Mouse (Mus musculus) limb, embryonic 13.5 days (tissue): Measurements from ENCODE around the gene Qprt. TPM values are rescaled to one million over a fixed set of nuclear protein-coding genes. Genes with fewer than 3 reads are reported as not detected.

Experiments
- ATAC-seq: fragments of 200-750 bp; cut with Nextera tagmentation; 2 replicates; pipeline ENCODE4 v1.8.0; 2017; ENCODE audit warnings: low read depth, moderate number of reproducible peaks, moderate TSS enrichment; ENCODE audit not compliant: low FRiP score
- H3K27ac ChIP-seq: fragments of 300-500 bp; sonication (generic); 2 replicates; pipeline ENCODE4 v1.5.1; 2015; ENCODE audit warnings: inconsistent platforms, mild to moderate bottlenecking, moderate library complexity
- H3K27me3 ChIP-seq: fragments of 300-500 bp; sonication (generic); 2 replicates; pipeline ENCODE4 v1.6.1; 2015; ENCODE audit warnings: mild to moderate bottlenecking, inconsistent platforms
- H3K36me3 ChIP-seq: fragments of 300-500 bp; sonication (generic); 2 replicates; pipeline ENCODE4 v1.6.1; 2015; ENCODE audit warnings: inconsistent platforms, mild to moderate bottlenecking, moderate library complexity
- H3K4me1 ChIP-seq: fragments of 300-500 bp; sonication (generic); 2 replicates; pipeline ENCODE4 v1.6.1; 2015; ENCODE audit warnings: inconsistent platforms
- H3K4me2 ChIP-seq: fragments of 300-500 bp; sonication (generic); replicated peaks from 2 replicates; pipeline ENCODE4 v1.6.1; 2015; ENCODE audit warnings: inconsistent platforms, mild to moderate bottlenecking, moderate library complexity
- H3K4me3 ChIP-seq: fragments of 300-500 bp; sonication (generic); 2 replicates; pipeline ENCODE4 v1.5.1; 2015; ENCODE audit warnings: moderate library complexity, mild to moderate bottlenecking, inconsistent platforms
- H3K9ac ChIP-seq: fragments of 300-500 bp; sonication (generic); 2 replicates; pipeline ENCODE4 v1.6.1; 2015; ENCODE audit warnings: mild to moderate bottlenecking, inconsistent platforms
- H3K9me3 ChIP-seq: fragments of 300-500 bp; sonication (generic); 2 replicates; pipeline ENCODE4 v1.6.1; 2016; ENCODE audit warnings: inconsistent platforms
- WGBS: fragments of 180-500 bp; shearing (Covaris S2); methylation state at CpG from one replicate; pipeline ENCODE4 v1.1.7; 2015; 5-methylcytosine and 5-hydroxymethylcytosine counted together
- polyA plus RNA-seq: library from polyadenylated mRNA; unstranded; fragments of >200 nt; fragmentation: Nextera tagmentation; extraction: Ambion mirVana; gene quantifications from 2 replicates; pipeline ENCODE4 v1.2.1, GENCODE M21; 2015

The Qprt gene
- polyA plus RNA-seq, 1 experiment from 2014 or later = 3.1 TPM

DNA sequence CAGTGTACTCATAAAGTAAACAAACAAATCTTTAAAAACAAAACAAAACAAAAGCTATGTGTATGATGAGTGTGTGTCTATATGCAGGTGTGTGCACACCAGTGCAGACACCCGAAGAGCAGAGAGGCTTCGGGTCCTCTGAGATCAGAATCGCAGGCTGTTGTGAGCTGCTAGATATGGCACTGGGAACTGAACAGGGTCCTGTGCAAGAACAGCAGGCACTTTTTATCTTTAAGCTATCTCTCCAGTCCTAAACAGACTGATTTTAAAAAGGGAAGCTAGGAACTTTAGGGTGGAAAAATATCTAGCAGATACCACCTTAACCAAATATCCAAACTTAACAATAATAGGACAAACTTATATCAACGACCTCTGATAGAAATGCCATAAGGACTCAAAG lies 20.6 kb upstream of the Qprt start:
- Histone ChIP-seq H3K4me2 (no peak overlapping the region), H3K36me3 (no peaks in the 10 kb centered on the region), H3K27ac (no peak overlapping the region), H3K27me3 (no peaks in the 10 kb centered on the region), H3K9me3 (no peaks in the 10 kb centered on the region), H3K9ac (no peak overlapping the region), H3K4me3 (no peak overlapping the region), H3K4me1 (no peaks in the 10 kb centered on the region)
- WGBS = 87% methylated on average over 4 of the region's 4 CpGs
- no peak for ATAC-seq

DNA sequence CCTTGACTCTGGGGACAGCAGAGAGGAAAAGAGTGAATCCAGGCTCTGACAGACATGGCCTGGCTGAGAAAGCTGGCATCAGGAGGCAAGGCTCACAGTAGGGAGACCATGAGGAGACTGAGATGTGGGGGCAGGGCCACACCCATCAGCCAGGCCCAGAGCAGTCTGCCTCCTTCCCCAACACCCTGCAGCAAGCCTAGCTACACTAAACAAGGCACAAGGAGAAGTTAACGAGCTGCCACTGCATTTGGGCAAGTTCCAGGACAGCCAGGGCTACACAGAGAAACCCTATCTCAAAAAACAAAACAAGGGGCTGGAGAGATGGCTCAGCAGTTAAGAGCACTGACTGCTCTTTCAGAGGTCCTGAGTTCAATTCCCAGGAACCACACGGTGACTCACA lies 20.2 kb upstream of the Qprt start:
- H3K4me1 ChIP-seq = no peaks in the 10 kb centered on the region
- no peak overlapping the region for H3K4me3 ChIP-seq
- H3K9ac ChIP-seq = no peak overlapping the region
- no peak overlapping the region for H3K27ac ChIP-seq
- no peak overlapping the region for H3K4me2 ChIP-seq
- no peaks in the 10 kb centered on the region for H3K36me3 ChIP-seq
- H3K9me3 ChIP-seq = no peaks in the 10 kb centered on the region
- 42% methylated on average over 2 of the region's 2 CpGs for WGBS
- no peak for ATAC-seq
- H3K27me3 ChIP-seq = no peaks in the 10 kb centered on the region

DNA sequence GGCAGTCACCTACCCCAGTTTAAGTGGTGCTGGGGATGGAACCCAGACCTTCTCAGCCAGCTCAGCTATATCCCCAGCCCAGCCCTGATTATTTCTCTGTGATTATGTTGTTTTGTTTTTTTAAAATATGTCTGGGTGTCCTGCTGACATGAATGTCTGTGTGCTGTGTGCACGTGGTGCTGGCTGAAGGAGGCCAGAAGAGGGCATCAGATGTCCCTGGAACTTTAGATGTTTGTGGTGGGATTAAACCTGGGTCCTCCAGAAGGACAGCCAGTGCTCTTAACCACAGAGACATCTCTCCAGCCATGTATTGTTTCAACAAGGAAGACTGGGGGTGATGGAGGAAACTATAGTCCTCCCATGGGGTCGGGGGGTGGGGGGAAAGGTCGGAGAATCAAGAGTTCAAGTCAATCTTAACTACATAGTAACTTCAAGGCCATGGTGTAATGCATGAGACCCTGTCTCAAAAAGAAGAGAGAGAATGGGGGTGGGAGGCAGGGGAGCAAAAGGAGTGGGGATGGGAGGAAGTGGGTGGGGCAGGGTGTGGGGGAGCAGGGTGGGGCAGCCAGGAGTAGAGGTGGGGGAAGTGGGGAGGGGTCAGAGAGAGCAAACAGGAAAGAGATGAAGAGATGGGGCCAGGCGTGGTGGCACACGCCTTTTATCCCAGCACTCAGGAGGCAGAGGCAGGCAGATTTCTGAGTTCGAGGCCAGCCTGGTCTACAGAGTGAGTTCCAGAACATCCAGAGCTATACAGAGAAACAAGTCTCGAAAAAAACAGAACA lies 18.8 kb upstream of the Qprt start:
- no peak overlapping the region for H3K4me2 ChIP-seq
- ATAC-seq = no peak
- no peak overlapping the region for H3K9ac ChIP-seq
- WGBS = 65% methylated on average over 7 of the region's 7 CpGs
- H3K4me1 ChIP-seq = no peaks in the 10 kb centered on the region
- no peak overlapping the region for H3K27ac ChIP-seq
- no peaks in the 10 kb centered on the region for H3K36me3 ChIP-seq
- H3K4me3 ChIP-seq = no peak overlapping the region
- no peaks in the 10 kb centered on the region for H3K9me3 ChIP-seq
- H3K27me3 ChIP-seq = no peaks in the 10 kb centered on the region

DNA sequence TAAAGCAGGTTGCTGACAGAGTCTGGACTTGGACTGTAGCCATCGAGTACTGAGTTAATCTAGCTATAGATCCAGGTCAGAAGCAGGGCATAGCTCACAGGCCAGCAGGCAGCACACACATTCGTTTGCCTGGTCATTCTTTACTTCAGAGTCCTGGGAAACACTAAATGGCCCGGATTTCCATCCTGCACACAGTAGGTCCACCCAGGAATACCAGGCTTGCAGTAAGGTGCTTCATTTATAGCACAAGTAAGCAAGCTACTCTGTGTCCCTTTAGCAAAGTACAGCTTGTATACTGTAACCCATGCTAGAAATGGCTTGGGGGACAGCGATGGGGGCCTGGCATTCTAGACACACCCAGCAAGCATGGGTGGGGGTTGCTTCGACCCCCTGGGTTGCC lies 17.5 kb upstream of the Qprt start:
- Histone ChIP-seq H3K36me3 (no peaks in the 10 kb centered on the region), H3K27ac (no peak overlapping the region), H3K27me3 (no peaks in the 10 kb centered on the region; the same call in 1 of the 2 replicates), H3K9me3 (no peaks in the 10 kb centered on the region), H3K9ac (no peak overlapping the region), H3K4me3 (no peak overlapping the region), H3K4me1 (no peaks in the 10 kb centered on the region), H3K4me2 (no peak overlapping the region)
- WGBS = 55% methylated on average over 5 of the region's 5 CpGs
- no peak for ATAC-seq

DNA sequence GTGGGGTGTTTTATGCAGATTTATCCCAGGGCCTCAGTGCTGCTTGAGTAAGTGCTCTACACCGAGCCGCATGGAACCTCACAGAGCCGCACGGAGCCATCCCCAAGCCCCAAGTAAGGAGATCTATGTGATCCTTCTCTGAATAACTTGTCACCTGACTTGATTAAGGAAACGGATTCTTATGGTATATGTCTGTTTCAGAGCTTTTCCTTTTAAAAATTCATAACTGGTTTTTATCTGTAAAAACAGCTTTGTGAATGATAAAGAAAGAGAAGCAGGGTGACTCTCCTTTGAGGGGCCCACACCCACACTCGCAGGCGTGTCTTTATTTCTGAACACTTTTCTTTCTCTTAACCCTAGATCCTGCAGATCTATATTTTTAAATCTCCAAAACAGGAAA lies 17.1 kb upstream of the Qprt start:
- H3K4me3 ChIP-seq = no peak overlapping the region

DNA sequence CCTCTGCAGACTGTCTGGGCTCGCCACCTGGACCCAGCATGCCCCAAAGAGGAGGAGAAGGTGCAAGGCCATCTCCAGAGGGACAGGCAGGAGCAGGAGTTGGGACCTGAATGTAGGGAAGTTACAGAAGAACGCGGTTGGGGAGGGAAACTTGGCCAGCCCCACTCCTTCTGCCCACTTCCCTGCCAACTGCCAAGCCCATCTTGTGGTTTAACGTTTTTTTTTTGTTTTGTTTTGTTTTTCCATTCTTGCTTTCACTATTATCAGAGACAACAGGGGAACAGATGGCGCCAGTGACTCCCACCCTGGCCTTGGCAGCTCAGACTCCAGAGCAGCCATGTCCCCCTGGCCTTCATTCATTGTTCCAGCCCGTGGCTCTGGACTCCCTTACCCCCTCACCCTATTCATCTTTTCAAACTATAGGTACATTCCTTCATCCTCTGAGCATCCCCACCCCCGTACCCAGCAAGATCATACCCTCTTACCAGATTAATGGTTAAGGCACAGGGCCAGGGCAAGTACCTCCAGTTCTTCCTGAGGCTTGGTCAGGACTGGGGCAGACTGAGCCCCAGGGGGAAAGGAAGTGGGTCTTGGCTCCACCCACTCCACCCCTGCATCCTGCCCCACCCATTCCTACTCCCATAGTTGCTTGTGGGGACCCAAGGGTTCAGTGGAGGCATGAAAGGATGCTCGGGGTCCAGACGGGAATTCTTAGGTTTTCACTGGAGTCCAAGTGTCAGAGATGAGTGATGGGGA lies 15.4 kb upstream of the Qprt start, which contains the start of gene Spn:
Spn (minus strand) TSS at position 562 of the 756 bp plus-strand sequence.
- H3K27ac ChIP-seq = no peak within 1 kb of the TSS
- no peaks in the 10 kb centered on the region for H3K36me3 ChIP-seq
- no peak for ATAC-seq
- H3K27me3 ChIP-seq = no peaks in the 10 kb centered on the region; the same call in 1 of the 2 replicates
- H3K4me1 ChIP-seq = no peaks in the 10 kb centered on the region
- no peak within 1 kb of the TSS for H3K9ac ChIP-seq
- 69% methylated on average over 9 of the region's 9 CpGs for WGBS
- H3K4me3 ChIP-seq = no peak within 1 kb of the TSS
- no peaks in the 10 kb centered on the region for H3K9me3 ChIP-seq
- no peak within 1 kb of the TSS for H3K4me2 ChIP-seq

More for the DNA sequence above, 17.1 kb upstream of the Qprt start:
- Histone ChIP-seq H3K27ac (no peak overlapping the region), H3K4me2 (no peak overlapping the region), H3K36me3 (no peaks in the 10 kb centered on the region), H3K9me3 (no peaks in the 10 kb centered on the region), H3K27me3 (no peaks in the 10 kb centered on the region; the same call in 1 of the 2 replicates), H3K4me1 (no peaks in the 10 kb centered on the region), H3K9ac (no peak overlapping the region)
- ATAC-seq = no peak
- 90% methylated on average over 7 of the region's 7 CpGs for WGBS

DNA sequence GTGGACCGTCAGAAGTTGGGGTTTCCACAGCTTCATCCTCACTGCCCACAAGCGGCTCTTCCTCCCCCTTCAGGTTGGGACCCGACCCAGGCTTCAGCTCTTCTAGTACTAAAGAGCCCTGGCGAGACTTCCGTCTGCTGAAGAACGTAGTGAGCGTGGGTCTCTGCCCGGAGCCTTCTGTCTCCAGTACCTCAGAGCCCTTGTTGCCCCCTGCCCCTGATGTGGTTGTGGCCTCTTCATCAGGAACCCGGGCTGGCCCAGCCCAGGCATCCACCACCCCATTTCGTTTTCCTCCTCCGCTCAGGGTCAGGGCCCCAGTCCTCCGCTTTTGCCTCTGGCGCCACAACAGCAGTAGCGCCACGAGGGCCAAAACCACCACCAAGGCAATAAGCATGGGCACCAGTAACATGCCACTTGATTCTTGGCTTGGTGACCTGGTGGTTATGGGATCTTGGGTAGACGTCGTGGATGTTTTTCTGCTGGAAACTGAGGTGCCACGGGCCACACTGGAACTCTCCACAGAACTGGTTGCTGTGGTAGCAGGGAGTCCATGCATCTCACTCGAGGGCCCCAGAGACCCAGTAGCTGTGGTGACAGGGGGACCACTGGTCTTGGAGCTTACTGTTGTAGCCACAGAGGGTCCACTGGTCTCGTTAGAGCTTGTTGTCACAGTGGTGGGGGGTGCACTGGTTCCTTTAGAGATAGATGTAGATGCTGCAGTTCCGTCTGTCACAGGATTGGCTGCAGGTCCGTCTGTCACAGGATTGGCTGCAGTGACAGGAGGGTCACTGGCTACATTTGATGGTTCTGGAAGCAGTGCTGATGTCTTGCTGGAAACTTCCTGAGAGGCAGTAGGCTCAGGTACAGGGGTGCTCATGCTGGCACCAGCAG lies 14.4 kb upstream of the Qprt start:
- 84% methylated on average over 22 of the region's 22 CpGs for WGBS

DNA sequence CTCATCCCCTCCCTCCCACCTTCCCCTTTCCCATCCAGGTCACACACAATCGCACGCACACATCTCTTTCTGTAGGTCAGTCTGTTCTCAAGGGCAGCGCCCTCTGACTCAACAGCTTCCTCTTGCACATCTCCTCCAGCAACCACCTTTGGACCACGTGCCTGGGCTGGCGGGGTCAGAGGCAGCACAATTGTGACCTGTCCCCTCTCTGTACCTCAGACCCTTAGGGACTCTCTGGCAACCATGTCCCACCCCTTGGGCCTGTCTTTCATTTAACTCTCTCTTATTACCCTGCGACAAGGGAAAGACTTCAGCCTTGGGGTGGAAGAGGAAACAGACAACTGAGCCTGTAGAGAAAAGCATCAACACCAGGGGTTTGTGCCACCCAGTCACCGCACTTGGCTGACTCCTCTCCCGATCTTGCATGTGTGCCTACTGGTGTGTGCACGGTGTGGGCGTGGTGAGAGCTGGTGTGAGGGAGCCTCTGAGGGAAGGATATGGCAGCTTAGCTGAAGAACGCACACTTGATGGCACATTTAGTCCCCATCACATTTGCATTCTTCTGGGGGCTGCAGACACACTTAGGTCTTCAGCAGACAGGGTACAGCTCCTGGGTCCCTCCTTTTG lies 12.9 kb upstream of the Qprt start:
- no peak overlapping the region for H3K4me2 ChIP-seq
- H3K27ac ChIP-seq = no peak overlapping the region
- no peak for ATAC-seq
- H3K9me3 ChIP-seq = no peaks in the 10 kb centered on the region
- H3K27me3 ChIP-seq = no peaks in the 10 kb centered on the region; the same call in 1 of the 2 replicates
- H3K4me1 ChIP-seq = no peaks in the 10 kb centered on the region
- WGBS = 81% methylated on average over 11 of the region's 11 CpGs
- H3K9ac ChIP-seq = no peak overlapping the region
- H3K36me3 ChIP-seq = no peaks in the 10 kb centered on the region
- no peak overlapping the region for H3K4me3 ChIP-seq

More for the DNA sequence above, 14.4 kb upstream of the Qprt start:
- no peak overlapping the region for H3K27ac ChIP-seq
- no peaks in the 10 kb centered on the region for H3K9me3 ChIP-seq
- no peak overlapping the region for H3K9ac ChIP-seq
- no peak overlapping the region for H3K4me3 ChIP-seq
- no peaks in the 10 kb centered on the region for H3K36me3 ChIP-seq
- H3K27me3 ChIP-seq = no peaks in the 10 kb centered on the region; the same call in 1 of the 2 replicates
- ATAC-seq = no peak
- H3K4me2 ChIP-seq = no peak overlapping the region
- H3K4me1 ChIP-seq = no peaks in the 10 kb centered on the region

DNA sequence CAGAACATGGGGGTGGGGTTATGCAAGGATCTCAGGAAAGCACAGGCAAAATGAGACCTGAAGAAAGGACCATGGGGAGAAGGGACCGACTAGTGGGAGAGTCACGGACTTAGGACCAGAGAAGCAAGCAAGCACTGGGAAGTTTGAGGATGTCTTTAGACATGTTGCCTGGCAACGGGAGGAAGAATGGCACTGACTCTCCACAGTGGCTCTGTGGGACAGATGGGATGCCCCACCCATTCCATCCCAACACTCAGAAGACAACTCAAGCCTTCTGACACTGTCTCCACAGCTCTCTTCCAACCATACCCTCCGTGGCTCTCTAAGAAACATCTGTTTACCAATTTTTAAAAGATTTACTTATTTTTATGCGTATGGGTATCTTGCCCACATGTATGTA lies 11.1 kb upstream of the Qprt start:
- Histone ChIP-seq H3K27ac (no peak overlapping the region), H3K4me3 (no peak overlapping the region), H3K9ac (no peak overlapping the region), H3K36me3 (no peaks in the 10 kb centered on the region), H3K4me2 (no peak overlapping the region), H3K9me3 (no peaks in the 10 kb centered on the region), H3K4me1 (no peaks in the 10 kb centered on the region), H3K27me3 (no peaks in the 10 kb centered on the region; the same call in 1 of the 2 replicates)
- ATAC-seq = no peak
- WGBS = 72% methylated on average over 5 of the region's 5 CpGs

DNA sequence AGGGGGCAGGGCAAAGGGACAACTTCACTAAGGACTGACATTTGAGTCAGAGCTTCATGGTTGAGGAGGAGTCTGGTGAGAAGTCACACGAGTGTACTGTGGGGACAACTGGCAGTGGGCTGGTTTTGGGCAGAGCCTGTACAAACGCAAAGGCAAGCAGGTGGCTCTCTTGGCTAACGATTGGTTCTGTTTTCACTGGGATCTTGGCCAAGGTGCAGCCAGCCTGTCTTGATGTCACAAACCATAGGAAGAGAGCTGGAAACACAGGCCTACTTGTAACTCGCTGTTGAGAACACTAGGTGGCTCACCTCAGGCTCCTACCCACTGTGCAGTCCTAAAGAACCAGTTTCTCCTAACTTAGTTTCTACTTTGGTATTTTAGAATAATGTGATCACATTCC lies 7.6 kb upstream of the Qprt start:
- WGBS = 11% methylated on average over 4 of the region's 4 CpGs
- peak; percentile 64; the same call in 1 of the 2 replicates for ATAC-seq

More for the DNA sequence above, 7.6 kb upstream of the Qprt start:
- no peak overlapping the region for H3K4me2 ChIP-seq
- no peaks in the 10 kb centered on the region for H3K4me1 ChIP-seq
- no peak overlapping the region for H3K9ac ChIP-seq
- H3K27ac ChIP-seq = no peak overlapping the region
- H3K9me3 ChIP-seq = peaks cover under 1% of the 10 kb centered on the region; the same call in 1 of the 2 replicates
- no peak overlapping the region for H3K4me3 ChIP-seq
- no peaks in the 10 kb centered on the region for H3K36me3 ChIP-seq
- no peaks in the 10 kb centered on the region for H3K27me3 ChIP-seq
